Mouse (Mus musculus) gastrocnemius, postnatal 10 days (tissue): ENCODE measurements around the gene Fancg. TPM values are rescaled to one million over a fixed set of nuclear protein-coding genes. Genes with fewer than 3 reads are reported as not detected.
"Not testable (repeated sequence)": the region's sequence is repeated elsewhere in the genome, so short reads cannot be mapped to it uniquely, and the experiment has no call there.

Source experiments
- DNase-seq: peaks from one replicate; pipeline ENCODE4 v3.0.0; 2021; ENCODE audit warnings: mixed read lengths
- total RNA-seq, 2 experiments: library from RNA; stranded (reverse); gene quantifications; 2 replicates each; pipeline ENCODE4 v1.2.3; 2021

Fancg gene
- total RNA-seq, 2 experiments from 2014 or later, result 2.9 to 5.0 TPM

- peak; percentile 66 for DNase-seq
Observed at GRCm38 (mm10) chr4:42999451-43000140, 10.7 kb downstream of the Fancg start.

- no peak for DNase-seq
Observed at GRCm38 (mm10) chr4:42998022-42998421, 12.3 kb downstream of the Fancg start.

GRCm38 (mm10) chr4:42988296-42988695, 22.0 kb downstream of the Fancg start:
- no peak for DNase-seq

- not testable (repeated sequence) for DNase-seq
Observed at GRCm38 (mm10) chr4:42980467-42980866, 29.8 kb downstream of the Fancg start.

GRCm38 (mm10) chr4:42978062-42978461, 32.2 kb downstream of the Fancg start:
- DNase-seq, result no peak

- no peak for DNase-seq
Observed at GRCm38 (mm10) chr4:42973868-42974267, 36.4 kb downstream of the Fancg start.

GRCm38 (mm10) chr4:42972952-42973351, 37.4 kb downstream of the Fancg start:
- DNase-seq, result no peak

- DNase-seq, result no peak
Observed at GRCm38 (mm10) chr4:42969304-42969703, 41.0 kb downstream of the Fancg start, which contains the start of gene 1700022I11Rik. 1700022I11Rik (plus strand) TSS chr4:42969604.

GRCm38 (mm10) chr4:42965039-42965719, 45.1 kb downstream of the Fancg start:
- no peak for DNase-seq

- DNase-seq, result no peak
Observed at GRCm38 (mm10) chr4:42963480-42963879, 46.8 kb downstream of the Fancg start.

GRCm38 (mm10) chr4:42961592-42961991, 48.7 kb downstream of the Fancg start:
- peak; percentile 50 for DNase-seq

GRCm38 (mm10) chr4:42959382-42959781, 50.9 kb downstream of the Fancg start:
- no peak for DNase-seq

GRCm38 (mm10) chr4:42958942-42959341, 51.4 kb downstream of the Fancg start:
- DNase-seq, result no peak

GRCm38 (mm10) chr4:42957979-42958378, 52.3 kb downstream of the Fancg start:
- DNase-seq, result no peak

- no peak for DNase-seq
Observed at GRCm38 (mm10) chr4:42957306-42957705, 53.0 kb downstream of the Fancg start.

- DNase-seq, result no peak
Observed at GRCm38 (mm10) chr4:42956581-42956980, 53.7 kb downstream of the Fancg start.

- no peak for DNase-seq
Observed at GRCm38 (mm10) chr4:42955200-42955599, 55.1 kb downstream of the Fancg start.

GRCm38 (mm10) chr4:42954297-42954696, 56.0 kb downstream of the Fancg start:
- DNase-seq, result peak; percentile 88

- peak; percentile 76 for DNase-seq
Observed at GRCm38 (mm10) chr4:42953435-42954094, 56.7 kb downstream of the Fancg start.

GRCm38 (mm10) chr4:42952563-42952962, 57.7 kb downstream of the Fancg start:
- peak; percentile 68 for DNase-seq
